Mouse (Mus musculus): ENCODE results near the gene Vcp. TPM values are rescaled to one million over a fixed set of nuclear protein-coding genes. Genes with fewer than 3 reads are reported as not detected.
"Not testable (repeated sequence)": the region's sequence is repeated elsewhere in the genome, so short reads cannot be mapped to it uniquely, and the experiment has no call there.

Vcp gene
- polyA plus RNA-seq, 1 experiment from 2014 or later = 640 TPM

- H3K9ac ChIP-seq = no peak overlapping the region
- H3K27ac ChIP-seq = no peak overlapping the region
- WGBS = 81% methylated on average over 12 of the region's 12 CpGs
- no peak for ATAC-seq (ENCODE audit: low FRiP score, low read depth)
- H3K4me3 ChIP-seq = no peak overlapping the region
- H3K9me3 ChIP-seq = no peaks in the 10 kb centered on the region
- peaks cover 12% of the 10 kb centered on the region for H3K4me1 ChIP-seq
- peaks cover 12% of the 10 kb centered on the region; the same call in 1 of the 2 replicates for H3K36me3 ChIP-seq
- no peaks in the 10 kb centered on the region for H3K27me3 ChIP-seq (replicated peaks)
- no peak overlapping the region for H3K4me2 ChIP-seq (replicated peaks)
Measured at GRCm38 (mm10) chr4:43002756-43003439, 2.6 kb upstream of the Vcp start.

- H3K9me3 ChIP-seq = no peaks in the 10 kb centered on the region
- H3K4me1 ChIP-seq = peaks cover 22% of the 10 kb centered on the region
- ATAC-seq (ENCODE audit: low FRiP score, low read depth) = no peak
- no peak overlapping the region for H3K4me2 ChIP-seq (replicated peaks)
- WGBS = 77% methylated on average over 2 of the region's 2 CpGs
- H3K4me3 ChIP-seq = no peak overlapping the region
- H3K27ac ChIP-seq = no peak overlapping the region
- peaks cover 5% of the 10 kb centered on the region; the same call in 1 of the 2 replicates for H3K36me3 ChIP-seq
- H3K27me3 ChIP-seq (replicated peaks) = no peaks in the 10 kb centered on the region
- H3K9ac ChIP-seq = no peak overlapping the region
Measured at GRCm38 (mm10) chr4:43001272-43001671, 965 bp upstream of the Vcp start.

- H3K4me1 ChIP-seq = peaks cover 22% of the 10 kb centered on the region
- ATAC-seq (ENCODE audit: low FRiP score, low read depth) = peak; percentile 85
- H3K27ac ChIP-seq = peak overlapping the region; percentile 99
- WGBS = under 1% methylated on average over 51 of the region's 51 CpGs
- H3K9me3 ChIP-seq = no peaks in the 10 kb centered on the region
- peaks cover 14% of the 10 kb centered on the region for H3K36me3 ChIP-seq
- peak overlapping the region; percentile 96 for H3K9ac ChIP-seq
- no peaks in the 10 kb centered on the region for H3K27me3 ChIP-seq (replicated peaks)
- H3K4me2 ChIP-seq (replicated peaks) = peak overlapping the region; percentile 72
- peak overlapping the region; percentile 94 for H3K4me3 ChIP-seq
Measured at GRCm38 (mm10) chr4:42999451-43000140, 711 bp downstream of the Vcp start.

GRCm38 (mm10) chr4:42998022-42998421 is 2.3 kb downstream of the Vcp start:
- no peaks in the 10 kb centered on the region for H3K9me3 ChIP-seq
- H3K9ac ChIP-seq = peak overlapping the region; percentile 96; the same call in 1 of the 2 replicates
- H3K4me3 ChIP-seq = peak overlapping the region; percentile 94
- no peaks in the 10 kb centered on the region for H3K27me3 ChIP-seq (replicated peaks)
- H3K4me2 ChIP-seq (replicated peaks) = peak overlapping the region; percentile 72
- WGBS = 65% methylated on average over 2 of the region's 2 CpGs
- no peak for ATAC-seq (ENCODE audit: low FRiP score, low read depth)
- peaks cover 22% of the 10 kb centered on the region for H3K4me1 ChIP-seq
- H3K27ac ChIP-seq = no peak overlapping the region
- H3K36me3 ChIP-seq = peaks cover 29% of the 10 kb centered on the region

GRCm38 (mm10) chr4:42988296-42988695 is 12.0 kb downstream of the Vcp start:
- Histone ChIP-seq H3K9me3 (no peaks in the 10 kb centered on the region), H3K4me1 (no peaks in the 10 kb centered on the region), H3K4me2 (replicated peaks) (no peak overlapping the region), H3K27ac (no peak overlapping the region), H3K36me3 (peaks cover 96% of the 10 kb centered on the region), H3K9ac (no peak overlapping the region), H3K27me3 (replicated peaks) (no peaks in the 10 kb centered on the region), H3K4me3 (no peak overlapping the region)
- WGBS = 81% methylated on average over 1 of the region's 1 CpGs
- no peak for ATAC-seq (ENCODE audit: low FRiP score, low read depth)

- not testable (repeated sequence) for H3K9ac ChIP-seq; H3K4me2 ChIP-seq (replicated peaks); H3K27ac ChIP-seq; H3K27me3 ChIP-seq (replicated peaks); H3K4me1 ChIP-seq; ATAC-seq (ENCODE audit: low FRiP score, low read depth); H3K9me3 ChIP-seq; H3K4me3 ChIP-seq
- 91% methylated on average over 8 of the region's 8 CpGs for WGBS
- H3K36me3 ChIP-seq = peaks cover 76% of the 10 kb centered on the region
Measured at GRCm38 (mm10) chr4:42980467-42980866, 19.8 kb downstream of the Vcp start.

- Histone ChIP-seq H3K27me3 (replicated peaks) (no peaks in the 10 kb centered on the region), H3K9ac (no peak overlapping the region), H3K4me2 (replicated peaks) (no peak overlapping the region), H3K9me3 (no peaks in the 10 kb centered on the region), H3K36me3 (peaks cover 52% of the 10 kb centered on the region), H3K4me1 (no peaks in the 10 kb centered on the region), H3K4me3 (no peak overlapping the region), H3K27ac (no peak overlapping the region)
- no peak for ATAC-seq (ENCODE audit: low FRiP score, low read depth)
- 94% methylated on average over 4 of the region's 4 CpGs for WGBS
Measured at GRCm38 (mm10) chr4:42978062-42978461, 22.2 kb downstream of the Vcp start.

- no peaks in the 10 kb centered on the region for H3K4me1 ChIP-seq
- H3K4me3 ChIP-seq = no peak overlapping the region
- H3K9me3 ChIP-seq = no peaks in the 10 kb centered on the region
- H3K27ac ChIP-seq = no peak overlapping the region
- no peak overlapping the region for H3K4me2 ChIP-seq (replicated peaks)
- ATAC-seq (ENCODE audit: low FRiP score, low read depth) = no peak
- 84% methylated on average over 5 of the region's 5 CpGs for WGBS
- H3K36me3 ChIP-seq = peaks cover 19% of the 10 kb centered on the region
- H3K9ac ChIP-seq = no peak overlapping the region
- H3K27me3 ChIP-seq (replicated peaks) = no peaks in the 10 kb centered on the region
Measured at GRCm38 (mm10) chr4:42973868-42974267, 26.4 kb downstream of the Vcp start.

GRCm38 (mm10) chr4:42972952-42973351 is 27.4 kb downstream of the Vcp start:
- Histone ChIP-seq H3K27ac (no peak overlapping the region), H3K36me3 (peaks cover 11% of the 10 kb centered on the region), H3K4me2 (replicated peaks) (no peak overlapping the region), H3K4me3 (no peak overlapping the region), H3K9me3 (no peaks in the 10 kb centered on the region), H3K27me3 (replicated peaks) (no peaks in the 10 kb centered on the region), H3K4me1 (no peaks in the 10 kb centered on the region), H3K9ac (no peak overlapping the region)
- ATAC-seq (ENCODE audit: low FRiP score, low read depth) = no peak
- WGBS = 79% methylated on average over 4 of the region's 4 CpGs

- Histone ChIP-seq H3K9ac (no peak within 1 kb of the TSS), H3K9me3 (no peaks in the 10 kb centered on the region), H3K27ac (no peak within 1 kb of the TSS), H3K4me2 (replicated peaks) (no peak within 1 kb of the TSS), H3K27me3 (replicated peaks) (no peaks in the 10 kb centered on the region), H3K4me1 (no peaks in the 10 kb centered on the region; the same call in 1 of the 2 replicates), H3K36me3 (no peaks in the 10 kb centered on the region), H3K4me3 (no peak within 1 kb of the TSS)
- no peak for ATAC-seq (ENCODE audit: low FRiP score, low read depth)
- WGBS = 93% methylated on average over 4 of the region's 4 CpGs
Measured at GRCm38 (mm10) chr4:42969304-42969703, 31.0 kb downstream of the Vcp start, which contains the start of gene 1700022I11Rik. Gene 1700022I11Rik, plus strand, starts transcription at chr4:42969604.

GRCm38 (mm10) chr4:42965039-42965719 is 35.1 kb downstream of the Vcp start:
- Histone ChIP-seq H3K4me3 (no peak overlapping the region), H3K9me3 (no peaks in the 10 kb centered on the region), H3K27me3 (replicated peaks) (no peaks in the 10 kb centered on the region), H3K36me3 (no peaks in the 10 kb centered on the region), H3K4me1 (no peaks in the 10 kb centered on the region; the same call in 1 of the 2 replicates), H3K4me2 (replicated peaks) (peak overlapping the region; percentile 43), H3K9ac (no peak overlapping the region), H3K27ac (no peak overlapping the region)
- no peak for ATAC-seq (ENCODE audit: low FRiP score, low read depth)
- 17% methylated on average over 12 of the region's 12 CpGs for WGBS

- Histone ChIP-seq H3K9ac (no peak overlapping the region), H3K36me3 (peaks cover 2% of the 10 kb centered on the region), H3K4me1 (no peaks in the 10 kb centered on the region; the same call in 1 of the 2 replicates), H3K27me3 (replicated peaks) (no peaks in the 10 kb centered on the region), H3K4me2 (replicated peaks) (no peak overlapping the region), H3K27ac (no peak overlapping the region), H3K4me3 (no peak overlapping the region), H3K9me3 (no peaks in the 10 kb centered on the region)
- no peak for ATAC-seq (ENCODE audit: low FRiP score, low read depth)
- 100% methylated on average over 2 of the region's 2 CpGs for WGBS
Measured at GRCm38 (mm10) chr4:42963480-42963879, 36.8 kb downstream of the Vcp start.
